Mouse (Mus musculus) T-cell, adult 2 months (primary cell): ENCODE data around the gene Col27a1.

ENCODE experiments used
- DNase-seq: peaks from one replicate; pipeline ENCODE4 v3.0.0; 2022; ENCODE audit warnings: low spot score

Gene Col27a1

GRCm38 (mm10) chr4:63213907-63214621 is at the start of gene Col27a1:
TSS of gene Col27a1 (plus strand) at chr4:63214004.
- DNase-seq: no peak

DNA sequence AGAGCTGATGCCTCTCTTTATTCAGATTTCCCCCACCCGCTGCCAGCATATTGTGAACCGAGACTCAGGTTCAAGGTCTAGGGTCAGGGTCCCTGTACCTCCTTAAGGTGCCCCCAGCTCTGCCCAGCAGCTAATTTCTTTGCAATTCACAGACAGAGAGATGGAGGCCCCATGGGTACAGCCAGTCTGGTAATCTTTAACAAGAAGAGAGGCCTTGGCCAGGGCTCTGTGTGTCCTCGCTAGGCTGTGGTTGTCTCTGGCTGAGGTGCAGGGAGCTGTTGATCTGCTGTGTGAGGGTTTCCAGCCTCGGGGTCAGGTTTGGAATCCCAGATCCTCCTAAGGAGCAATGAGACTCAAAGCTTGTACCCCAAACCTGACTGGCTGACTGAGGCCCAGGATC is 48.2 kb upstream of the Col27a1 start:
- no peak for DNase-seq

- DNase-seq: no peak
These were observed 47.5 kb upstream of the Col27a1 start for GRCm38 (mm10) chr4:63166323-63166722.

DNA sequence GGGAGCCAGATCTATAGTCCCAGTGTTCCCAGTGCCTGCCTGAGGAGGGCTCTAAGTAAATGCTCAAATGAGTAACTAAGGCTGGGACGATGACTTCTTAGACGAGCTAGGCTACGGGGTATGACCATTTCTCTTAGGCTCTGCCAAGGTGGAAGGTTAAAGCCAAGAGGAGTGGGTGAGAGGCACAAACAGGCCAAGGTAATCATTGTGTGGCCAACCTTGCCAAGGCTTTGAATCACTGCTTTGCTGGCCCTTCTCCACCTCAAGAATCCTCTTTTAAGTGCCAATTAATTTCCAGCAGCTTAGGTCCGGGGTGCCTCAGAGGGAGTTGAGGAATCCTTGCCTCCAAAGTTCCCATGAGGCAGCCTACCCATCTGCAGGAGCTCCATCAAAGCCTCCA is 43.7 kb upstream of the Col27a1 start:
- DNase-seq: no peak

DNA sequence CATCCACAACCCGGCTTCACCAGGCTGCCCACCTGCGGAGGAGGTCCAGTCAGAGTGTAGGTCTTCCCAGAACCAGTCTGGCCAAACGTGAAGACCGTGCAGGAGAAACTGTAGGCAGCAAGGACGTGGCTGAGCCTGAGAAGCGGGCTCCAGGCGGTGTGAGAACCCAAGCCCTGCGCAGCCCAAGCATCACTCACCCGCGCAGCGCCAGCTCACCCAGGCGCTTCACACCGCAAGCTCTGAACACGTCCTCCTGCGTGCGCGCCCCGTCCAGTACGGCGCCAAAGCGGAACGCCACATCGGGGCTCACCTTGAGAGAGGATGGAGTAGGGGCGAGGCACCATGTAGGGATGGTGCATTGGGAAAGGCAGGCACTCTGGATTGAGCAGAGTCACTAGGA is 42.7 kb upstream of the Col27a1 start:
- DNase-seq: no peak

DNA sequence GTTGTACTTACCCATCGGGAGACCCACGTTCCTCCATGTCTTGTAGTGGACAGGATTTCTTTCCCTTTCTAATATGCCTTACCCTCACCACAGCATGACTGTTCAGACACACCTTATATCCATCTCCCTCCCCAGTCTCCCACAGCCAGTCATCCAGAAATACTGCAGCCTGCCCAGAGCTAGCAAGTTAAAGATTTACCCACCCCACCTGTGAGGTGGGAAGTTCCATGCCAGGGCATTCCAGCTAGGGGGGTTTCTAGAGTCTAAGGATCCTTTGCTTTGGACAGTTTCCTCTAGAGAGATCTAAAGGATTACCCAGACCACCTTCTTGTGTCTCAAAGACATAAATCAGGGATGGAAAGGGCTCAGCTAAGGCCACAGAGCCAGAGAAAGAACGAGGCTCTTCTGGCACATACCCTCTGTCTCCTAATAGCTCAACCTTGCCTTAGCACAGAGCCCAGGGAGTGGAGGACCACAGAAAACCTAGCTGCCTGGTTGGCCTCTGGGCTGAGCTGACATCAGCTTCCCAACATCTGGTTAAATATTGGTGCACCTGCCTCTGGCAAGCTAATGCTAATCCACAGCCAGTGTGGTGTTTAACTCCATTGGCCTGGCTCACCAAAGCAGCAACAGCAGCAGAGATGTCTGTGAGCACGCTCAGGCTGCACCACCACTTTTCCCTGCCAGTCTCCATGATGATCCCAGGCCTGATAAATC is 41.7 kb upstream of the Col27a1 start, which contains the start of gene Kif12:
TSS of gene Kif12 (minus strand) at position 163 of the 717 bp plus-strand sequence.
- DNase-seq: no peak

- DNase-seq: no peak
These were observed 32.2 kb upstream of the Col27a1 start for GRCm38 (mm10) chr4:63181556-63181955.

GRCm38 (mm10) chr4:63186281-63186870 is 27.4 kb upstream of the Col27a1 start:
- DNase-seq: no peak

DNA sequence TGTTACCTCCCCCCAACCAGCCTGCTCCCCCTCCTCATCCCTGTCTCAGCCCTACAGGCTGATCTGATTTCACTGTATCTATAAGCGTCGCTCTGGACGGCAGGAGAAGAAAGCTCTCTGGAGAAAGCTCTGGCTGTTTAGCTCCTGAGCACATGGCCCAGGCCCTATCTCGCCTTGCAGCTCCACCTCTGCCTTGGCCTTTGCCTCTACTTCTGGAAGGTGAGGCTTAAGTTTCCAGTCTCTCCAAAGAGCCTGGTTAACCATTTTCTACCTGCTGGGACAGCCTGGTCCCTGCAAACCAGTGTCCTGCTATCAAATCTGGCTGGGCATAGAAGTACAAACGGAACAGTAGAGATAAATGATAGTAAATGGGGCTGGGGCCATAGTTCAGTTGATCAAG is 22.2 kb upstream of the Col27a1 start:
- no peak for DNase-seq

DNA sequence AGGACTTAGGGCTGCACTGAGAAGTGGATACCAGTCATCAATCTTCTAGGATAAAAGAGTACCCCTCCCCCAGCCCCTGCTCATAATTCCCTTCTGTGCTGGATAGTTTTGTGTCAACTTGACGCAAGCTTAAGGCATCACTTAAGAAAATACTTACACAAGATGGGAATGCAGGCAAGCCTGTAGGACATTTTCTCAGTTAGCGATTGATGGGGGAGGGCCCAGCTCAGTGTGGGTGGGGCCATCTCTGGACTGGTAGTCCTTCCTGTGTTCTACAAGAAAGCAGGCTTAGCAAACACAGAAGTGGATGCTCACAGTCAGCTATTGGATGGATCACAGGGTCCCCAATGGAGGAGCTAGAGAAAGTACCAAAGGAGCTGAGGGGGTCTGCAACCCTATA is 19.4 kb upstream of the Col27a1 start:
- no peak for DNase-seq

DNA sequence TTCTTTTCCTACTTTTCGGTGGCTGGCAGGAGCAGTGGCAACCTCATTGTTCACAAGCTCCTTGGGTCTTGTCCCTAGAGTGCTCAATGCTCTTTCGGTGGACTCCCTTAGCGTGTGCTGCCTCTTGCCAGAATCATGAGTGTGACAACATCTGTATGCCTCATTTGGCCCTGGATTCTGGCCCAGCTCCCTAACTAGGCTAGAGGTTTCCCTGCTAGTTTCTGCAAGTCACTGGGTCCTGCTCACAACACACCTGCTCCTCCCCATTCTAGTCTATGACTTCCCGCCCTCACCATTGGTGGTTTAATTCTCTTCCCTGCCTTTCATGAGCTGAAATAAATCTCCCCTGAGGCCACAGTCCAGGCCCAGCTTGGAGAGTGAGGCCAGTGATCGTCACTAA is 14.4 kb upstream of the Col27a1 start:
- no peak for DNase-seq

DNA sequence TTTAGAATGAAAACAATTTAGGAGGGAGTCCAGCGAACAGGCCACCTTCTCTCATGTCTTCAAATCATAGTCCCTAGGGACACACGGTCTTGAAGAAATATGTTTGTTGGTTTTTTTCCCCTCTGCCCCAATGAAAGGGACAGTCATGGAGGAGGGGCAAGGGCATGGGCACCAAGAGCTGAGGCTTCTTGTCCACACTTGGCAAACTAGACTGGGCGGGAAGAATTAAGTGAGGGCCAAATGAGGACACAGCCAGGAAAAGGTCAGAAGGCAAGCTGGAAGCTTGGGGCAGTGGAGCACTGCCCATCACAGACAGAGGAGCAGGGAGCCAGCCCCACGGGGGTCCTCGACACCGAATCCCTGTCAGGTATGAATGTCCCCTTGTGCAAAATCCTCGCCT is 9.9 kb upstream of the Col27a1 start:
- DNase-seq: no peak

- no peak for DNase-seq
These were observed 8.2 kb upstream of the Col27a1 start for GRCm38 (mm10) chr4:63205583-63205982.

GRCm38 (mm10) chr4:63215185-63215992 is 1.6 kb downstream of the Col27a1 start:
- DNase-seq: peak; percentile 61

DNA sequence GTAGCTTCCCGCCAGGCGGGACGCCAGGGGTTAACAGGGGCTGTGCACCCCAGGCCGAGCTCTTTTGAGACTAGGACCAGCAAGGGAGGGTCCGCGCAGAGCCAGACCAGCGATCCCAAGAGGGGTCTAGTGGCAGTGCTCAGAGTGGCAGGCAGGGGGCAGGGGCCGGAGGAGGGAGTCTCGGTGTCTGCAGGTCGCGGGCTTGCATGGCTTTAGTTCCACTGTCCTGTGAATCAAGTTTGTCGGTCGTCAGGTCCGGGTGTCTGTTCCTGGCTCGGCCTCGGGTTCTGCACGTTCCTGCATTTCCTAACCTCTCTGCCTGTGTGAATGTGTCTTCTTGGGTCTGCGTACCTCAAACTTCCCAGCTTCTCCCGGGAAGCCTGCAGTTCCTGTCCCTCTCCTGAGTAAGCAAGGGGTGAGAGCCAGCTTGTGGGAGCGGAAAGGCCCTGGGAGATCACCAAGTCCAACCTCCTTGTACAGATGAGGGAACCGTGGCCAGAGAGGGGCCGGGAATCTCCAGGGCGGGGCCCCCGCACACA is 2.3 kb downstream of the Col27a1 start:
- no peak for DNase-seq

GRCm38 (mm10) chr4:63216566-63216965 is 2.8 kb downstream of the Col27a1 start:
- DNase-seq: no peak

DNA sequence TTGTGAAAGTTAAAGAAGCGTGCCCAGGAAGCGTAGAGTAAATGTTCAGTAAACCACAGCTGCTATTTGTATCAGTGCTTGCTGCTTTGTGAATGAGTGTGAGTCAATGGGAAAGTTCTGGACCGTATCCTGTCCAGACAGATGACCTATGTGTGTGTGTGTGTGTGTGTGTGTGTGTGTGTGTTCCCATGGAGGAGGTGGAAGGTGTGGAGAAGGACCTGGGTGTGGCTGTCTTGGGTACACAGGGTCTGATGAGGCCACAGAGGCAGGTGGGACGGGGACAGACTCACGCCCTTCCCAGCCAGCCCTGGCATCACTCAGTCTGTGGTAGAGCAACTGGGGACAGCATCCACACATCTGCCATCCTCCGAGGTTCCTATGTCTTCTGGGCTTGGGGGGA is 3.7 kb downstream of the Col27a1 start:
- no peak for DNase-seq

- no peak for DNase-seq
These were observed 5.3 kb downstream of the Col27a1 start for GRCm38 (mm10) chr4:63219059-63219458.

- DNase-seq: no peak
These were observed 5.8 kb downstream of the Col27a1 start for GRCm38 (mm10) chr4:63219635-63220034.

GRCm38 (mm10) chr4:63221096-63221958 is 7.5 kb downstream of the Col27a1 start:
- DNase-seq: no peak

- no peak for DNase-seq
These were observed 8.4 kb downstream of the Col27a1 start for GRCm38 (mm10) chr4:63222246-63222645.
